Mouse (Mus musculus) C2C12 (cell line): Measurements from ENCODE around the gene Rhbdl1. TPM values are rescaled to one million over a fixed set of nuclear protein-coding genes. Genes with fewer than 3 reads are reported as not detected.

Experiments
- H3K27me3 ChIP-seq: one replicate; pipeline ENCODE4 v1.6.1; 2011; ENCODE audit not compliant: control insufficient read depth, insufficient read depth, insufficient read length
- H3K36me3 ChIP-seq: one replicate; pipeline ENCODE4 v1.6.1; 2011; ENCODE audit not compliant: control insufficient read depth, insufficient read depth
- H3K4me3 ChIP-seq: one replicate; pipeline ENCODE4 v1.5.1; 2011; ENCODE audit warnings: mild to moderate bottlenecking, control low read depth; ENCODE audit not compliant: poor library complexity, insufficient read depth, severe bottlenecking
- H3K79me2 ChIP-seq: one replicate; pipeline ENCODE4 v1.6.1; 2011; ENCODE audit not compliant: control insufficient read depth, insufficient read depth
- H3K79me3 ChIP-seq: one replicate; pipeline ENCODE4 v1.6.1; 2011; ENCODE audit warnings: low read depth, control low read depth
- H3ac ChIP-seq: one replicate; pipeline ENCODE3; 2011; ENCODE audit warnings: low read depth; ENCODE audit not compliant: control insufficient read depth, insufficient read length
- CEBPB ChIP-seq: IDR thresholded peaks from one replicate; pipeline ENCODE4 v1.6.1; 2011; ENCODE audit warnings: low read depth, mild to moderate bottlenecking, control low read depth, moderate library complexity
- CTCF ChIP-seq: IDR thresholded peaks from one replicate; pipeline ENCODE4 v1.5.1; 2011; ENCODE audit not compliant: control insufficient read depth, insufficient read depth, insufficient read length
- FOSL1 ChIP-seq: IDR thresholded peaks from one replicate; pipeline ENCODE4 v1.8.0; 2011; ENCODE audit warnings: mild to moderate bottlenecking, low read length; ENCODE audit not compliant: poor library complexity, insufficient read depth, severe bottlenecking
- MAX ChIP-seq: IDR thresholded peaks from one replicate; pipeline ENCODE4 v1.6.1; 2011; ENCODE audit warnings: mild to moderate bottlenecking, control low read depth
- MYOD1 ChIP-seq: IDR thresholded peaks from one replicate; pipeline ENCODE4 v1.6.1; 2011; ENCODE audit warnings: low read depth; ENCODE audit not compliant: control insufficient read depth, insufficient read length
- MYOG ChIP-seq: IDR thresholded peaks from one replicate; pipeline ENCODE4 v1.6.1; 2011; ENCODE audit not compliant: control insufficient read depth, insufficient read length; ENCODE audit errors: extremely low read depth
- USF1 ChIP-seq: IDR thresholded peaks from one replicate; pipeline ENCODE4 v1.6.1; 2011; ENCODE audit warnings: low read depth, mild to moderate bottlenecking, control low read depth, moderate library complexity
- polyA plus RNA-seq: library from polyadenylated mRNA; unstranded; fragments of >200 nt; fragmentation: generic; extraction: Trizol; gene quantifications from one replicate; pipeline ENCODE4 v1.2.1, GENCODE M21; 2012; ENCODE audit warnings: missing spikeins

The Rhbdl1 gene
- polyA plus RNA-seq, 1 experiment = 0.40 TPM

GRCm38 (mm10) chr17:25831451-25832281 is 5.4 kb downstream of the Rhbdl1 start:
- peaks cover 27% of the 10 kb centered on the region for H3K36me3 ChIP-seq
- TF ChIP-seq CTCF = no peak
- TF ChIP-seq MYOG = no peak
- TF ChIP-seq CEBPB = no peak

DNA sequence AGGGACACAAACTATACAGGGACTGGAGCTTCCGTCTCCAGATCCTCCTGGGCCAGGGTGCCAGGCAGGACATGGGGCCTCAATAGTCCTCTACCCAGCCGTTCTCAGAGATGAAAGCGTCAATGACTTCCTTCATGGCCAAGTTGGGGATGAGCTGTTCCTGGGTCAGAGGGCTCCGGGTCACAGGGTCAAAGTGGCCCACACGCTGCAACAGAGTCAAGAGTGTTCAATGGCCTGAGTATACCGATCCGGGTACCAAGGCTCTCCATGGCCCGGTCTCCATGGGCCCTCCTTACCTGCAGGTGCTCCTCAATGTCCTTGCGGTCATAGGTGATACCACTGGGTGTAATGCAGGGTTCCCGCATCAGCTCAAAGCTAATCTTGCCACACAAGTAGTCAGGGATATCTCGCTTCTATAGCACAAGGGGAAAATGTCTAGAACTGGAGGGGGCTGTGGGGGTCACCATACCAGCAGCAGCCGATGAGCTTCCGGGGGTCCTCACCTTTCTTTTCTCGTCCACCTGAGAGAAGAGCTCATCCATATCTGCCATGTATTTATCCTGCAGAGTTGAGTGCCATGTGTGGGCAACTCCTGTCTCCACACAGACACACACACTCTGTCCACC is 6.2 kb downstream of the Rhbdl1 start:
- peaks cover 51% of the 10 kb centered on the region for H3K79me2 ChIP-seq
- H3K79me3 ChIP-seq = peaks cover 27% of the 10 kb centered on the region
- H3ac ChIP-seq = no peak overlapping the region
- peaks cover 27% of the 10 kb centered on the region for H3K36me3 ChIP-seq
- TF ChIP-seq MYOG = no peak
- TF ChIP-seq CEBPB = no peak
- TF ChIP-seq FOSL1 = no peak
- no peak for TF ChIP-seq MYOD1
- TF ChIP-seq MAX = no peak
- TF ChIP-seq CTCF = no peak
- TF ChIP-seq USF1 = no peak
- H3K27me3 ChIP-seq = no peaks in the 10 kb centered on the region
- no peak overlapping the region for H3K4me3 ChIP-seq

More at GRCm38 (mm10) chr17:25831451-25832281, 5.4 kb downstream of the Rhbdl1 start:
- H3K79me2 ChIP-seq = peaks cover 51% of the 10 kb centered on the region
- peak overlapping the region; percentile 75 for H3ac ChIP-seq
- no peaks in the 10 kb centered on the region for H3K27me3 ChIP-seq
- H3K79me3 ChIP-seq = peaks cover 27% of the 10 kb centered on the region
- peak overlapping the region; percentile 79 for H3K4me3 ChIP-seq

DNA sequence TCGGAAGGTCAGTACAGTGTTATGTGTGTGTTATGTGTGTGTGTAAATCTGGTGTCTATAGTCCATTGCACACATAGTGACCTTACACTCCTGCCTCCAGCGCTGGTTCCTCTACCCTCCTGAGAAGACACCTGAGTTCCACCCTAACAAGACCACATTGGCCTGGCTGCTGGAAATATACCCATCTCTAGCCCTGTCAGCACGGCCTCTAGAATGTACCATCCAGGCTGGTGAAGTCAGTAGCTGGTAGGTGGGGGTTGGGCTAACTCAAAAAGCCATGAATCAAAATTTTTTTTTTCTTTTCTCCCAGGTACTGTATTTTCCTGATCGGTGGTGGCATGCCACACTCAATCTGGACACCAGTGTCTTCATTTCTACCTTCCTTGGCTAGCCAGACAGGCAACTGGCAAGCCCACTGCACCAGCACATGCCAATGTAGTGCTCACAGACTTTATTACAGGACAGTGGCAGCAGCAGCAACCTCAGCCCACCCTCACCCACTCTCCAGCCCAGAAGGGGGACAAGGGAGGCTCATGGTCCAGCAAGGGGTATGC is 6.8 kb downstream of the Rhbdl1 start:
- TF ChIP-seq CEBPB (no peak), USF1 (no peak), CTCF (no peak), MAX (no peak), MYOD1 (no peak), FOSL1 (no peak), MYOG (no peak)
- Histone ChIP-seq H3K27me3 (no peaks in the 10 kb centered on the region), H3K79me3 (peaks cover 27% of the 10 kb centered on the region), H3ac (no peak overlapping the region), H3K4me3 (no peak overlapping the region), H3K36me3 (peaks cover 27% of the 10 kb centered on the region), H3K79me2 (peaks cover 48% of the 10 kb centered on the region)

- Histone ChIP-seq H3K27me3 (no peaks in the 10 kb centered on the region), H3K79me2 (peaks cover 46% of the 10 kb centered on the region), H3K79me3 (peaks cover 27% of the 10 kb centered on the region), H3K4me3 (no peak overlapping the region), H3K36me3 (peaks cover 24% of the 10 kb centered on the region), H3ac (peak overlapping the region; percentile 46)
- TF ChIP-seq MYOD1 (no peak), FOSL1 (no peak)
Measured at GRCm38 (mm10) chr17:25829558-25830017, 7.5 kb downstream of the Rhbdl1 start.

DNA sequence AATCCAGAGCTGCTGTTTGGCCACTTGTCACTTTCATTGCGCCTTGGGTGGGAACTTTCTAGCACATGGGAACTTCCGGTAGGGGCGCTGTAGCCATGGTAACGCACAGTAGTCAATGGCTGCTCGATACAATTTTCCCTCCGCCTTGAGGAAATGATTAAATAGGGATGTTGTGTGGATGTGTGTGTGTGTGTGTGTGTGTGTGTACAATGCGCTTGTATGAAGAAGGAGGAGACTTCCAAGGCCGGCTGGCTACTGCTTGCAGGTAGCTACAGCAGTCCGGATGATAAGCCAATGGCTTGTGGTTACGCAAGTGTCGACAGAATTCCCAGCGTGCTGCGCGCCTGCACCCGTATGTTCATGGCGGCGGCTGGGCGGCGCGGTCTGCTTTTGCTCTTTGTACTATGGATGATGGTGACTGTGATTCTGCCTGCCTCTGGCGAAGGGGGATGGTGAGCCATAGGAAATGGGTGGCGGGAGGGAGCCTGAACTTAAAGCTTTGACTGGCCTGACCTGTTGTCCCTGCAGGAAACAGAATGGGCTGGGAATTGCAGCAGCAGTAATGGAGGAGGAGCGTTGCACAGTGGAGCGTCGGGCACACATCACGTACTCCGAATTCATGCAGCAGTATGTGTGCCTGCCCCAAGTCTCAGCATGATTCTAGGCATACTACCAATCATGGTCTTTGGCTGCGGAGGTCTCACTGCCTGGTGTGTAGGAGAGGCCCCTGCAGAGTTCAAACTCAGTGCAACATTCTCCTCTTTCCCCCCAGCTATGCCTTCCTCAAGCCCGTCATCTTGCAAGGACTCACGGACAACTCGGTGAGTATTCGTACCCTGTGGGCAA is 8.2 kb downstream of the Rhbdl1 start, which contains the start of gene Jmjd8:
TSS of gene Jmjd8 (plus strand) at position 156 of the 846 bp plus-strand sequence.
- Histone ChIP-seq H3ac (peak within 1 kb of the TSS; percentile 46), H3K79me2 (peaks cover 46% of the 10 kb centered on the region), H3K36me3 (peaks cover 24% of the 10 kb centered on the region), H3K4me3 (peak within 1 kb of the TSS; percentile 23), H3K79me3 (peaks cover 23% of the 10 kb centered on the region), H3K27me3 (no peaks in the 10 kb centered on the region)
- TF ChIP-seq FOSL1 (no peak), CEBPB (peak; percentile 67)

DNA sequence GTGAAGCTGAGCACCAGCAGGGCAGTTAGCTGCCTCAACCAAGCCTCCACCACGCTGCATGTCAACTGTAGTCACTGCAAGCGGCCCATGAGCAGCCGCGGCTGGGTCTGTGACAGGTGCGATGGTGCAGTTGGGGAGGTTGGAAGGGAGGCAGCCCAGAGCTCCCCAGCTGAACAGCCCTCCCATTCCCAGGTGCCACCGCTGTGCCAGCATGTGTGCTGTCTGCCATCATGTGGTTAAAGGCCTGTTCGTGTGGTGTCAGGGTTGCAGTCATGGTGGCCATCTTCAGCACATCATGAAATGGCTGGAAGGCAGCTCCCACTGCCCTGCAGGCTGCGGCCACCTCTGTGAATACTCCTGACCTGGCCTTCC is 8.9 kb downstream of the Rhbdl1 start:
- Histone ChIP-seq H3K27me3 (no peaks in the 10 kb centered on the region), H3K79me3 (peaks cover 19% of the 10 kb centered on the region), H3K79me2 (peaks cover 42% of the 10 kb centered on the region), H3K36me3 (peaks cover 24% of the 10 kb centered on the region), H3K4me3 (no peak overlapping the region), H3ac (no peak overlapping the region)
- TF ChIP-seq USF1 (no peak), FOSL1 (no peak), MAX (no peak)
